Mouse (Mus musculus) 3T3-L1 (cell line): ENCODE measurements around the gene Tada3.
A peak's percentile ranks its signal among the peaks of the same experiment; 100 is the strongest.

Experiments
- DNase-seq: peaks from one replicate; pipeline ENCODE4 v3.0.0-alpha.2; 2015; ENCODE audit warnings: low read depth, low spot score

Tada3 gene

DNA sequence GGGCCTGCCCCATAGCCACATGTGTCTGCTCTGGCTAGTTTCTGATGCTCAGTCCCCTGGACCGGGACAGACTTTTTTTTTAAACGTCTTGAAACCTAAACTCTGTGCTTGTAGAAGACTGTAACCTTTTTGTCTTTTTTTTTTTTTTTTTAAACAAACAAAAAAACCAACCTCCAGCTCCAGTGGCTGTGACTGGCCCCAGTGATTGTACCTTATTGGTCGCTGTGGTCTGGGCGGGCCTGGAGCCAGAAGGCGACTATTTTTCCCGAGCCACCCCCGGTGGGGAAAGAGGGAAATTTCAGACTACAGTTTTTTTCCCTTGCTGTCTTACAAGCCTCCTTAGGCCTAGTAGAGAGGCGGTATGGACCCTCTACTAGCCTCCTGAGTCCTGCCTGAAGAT is 11.3 kb upstream of the Tada3 start, which contains the start of gene Ttll3:
Ttll3 (plus strand) TSS at position 301 of the 400 bp plus-strand sequence.
- peak; percentile 60 for DNase-seq

DNA sequence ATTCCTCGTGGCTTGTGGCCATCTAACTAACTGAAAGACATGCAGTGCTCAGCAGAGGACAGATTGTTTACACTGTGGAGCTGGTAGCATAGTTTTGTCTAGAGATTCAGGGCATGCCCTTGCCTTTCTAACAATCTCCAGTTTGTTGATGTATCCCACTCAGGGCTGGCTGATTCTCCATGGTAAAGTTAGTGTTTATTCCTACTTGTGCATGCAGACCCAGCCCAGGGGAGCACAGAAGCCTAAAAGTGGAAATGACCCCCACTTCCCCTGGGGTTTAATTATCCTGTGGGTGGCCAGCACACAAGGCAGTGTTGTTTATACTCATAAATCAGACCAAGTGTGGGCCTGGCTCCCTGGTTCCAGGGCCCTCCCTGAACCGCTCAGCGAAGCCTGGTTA is 8.3 kb upstream of the Tada3 start:
- no peak for DNase-seq

DNA sequence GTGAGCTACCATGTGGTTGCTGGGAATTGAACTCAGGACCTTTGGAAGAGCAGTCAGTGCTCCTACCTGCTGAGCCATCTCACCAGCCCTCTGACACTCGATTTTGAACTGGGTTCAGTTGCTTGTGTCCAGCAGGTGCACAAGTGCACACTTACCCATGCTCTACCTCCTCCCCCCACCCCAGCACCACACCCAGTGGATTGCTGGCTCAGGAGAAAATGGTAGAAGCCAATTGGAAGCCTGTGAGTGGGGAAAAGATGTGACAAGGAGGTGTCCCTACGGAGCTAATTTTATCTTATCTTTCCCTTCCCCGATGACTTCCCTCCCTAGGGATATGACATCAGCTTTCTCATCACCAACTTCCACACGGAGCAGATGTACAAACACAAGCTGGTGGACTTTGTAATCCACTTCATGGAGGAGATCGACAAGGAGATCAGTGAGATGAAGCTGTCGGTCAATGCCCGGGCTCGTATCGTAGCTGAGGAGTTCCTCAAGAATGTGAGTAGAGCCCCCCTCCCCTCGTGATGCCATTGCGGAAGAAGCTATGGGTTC is 7.6 kb upstream of the Tada3 start:
- DNase-seq = no peak

DNA sequence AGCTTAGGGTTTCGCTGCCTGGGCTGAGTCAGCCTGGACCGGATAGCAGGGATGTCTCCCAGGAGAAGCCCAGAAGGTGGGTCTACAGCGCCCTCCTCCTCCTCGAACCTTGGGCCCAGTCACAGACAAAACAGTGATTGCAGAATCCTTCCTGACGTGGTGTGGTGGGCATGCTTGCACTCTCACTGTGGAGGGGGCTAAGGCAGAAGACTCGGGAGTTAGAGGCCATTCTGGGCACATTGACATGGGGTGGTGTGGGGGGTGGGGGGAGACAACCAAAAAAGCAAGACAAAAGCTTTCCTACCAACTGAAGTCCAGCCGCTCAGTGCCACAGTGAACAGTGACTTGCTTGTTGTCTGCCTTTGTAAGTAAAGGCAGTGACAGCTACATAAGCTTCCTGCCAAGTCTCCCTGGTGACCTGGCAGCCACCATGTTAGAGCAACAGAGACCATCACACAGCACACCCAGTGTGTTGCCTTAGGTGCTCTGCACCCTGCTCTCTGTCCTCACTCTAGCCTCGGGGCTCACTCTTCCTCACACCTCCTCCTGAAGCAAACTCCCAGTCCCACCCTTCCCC is 6.8 kb upstream of the Tada3 start:
- DNase-seq = no peak

DNA sequence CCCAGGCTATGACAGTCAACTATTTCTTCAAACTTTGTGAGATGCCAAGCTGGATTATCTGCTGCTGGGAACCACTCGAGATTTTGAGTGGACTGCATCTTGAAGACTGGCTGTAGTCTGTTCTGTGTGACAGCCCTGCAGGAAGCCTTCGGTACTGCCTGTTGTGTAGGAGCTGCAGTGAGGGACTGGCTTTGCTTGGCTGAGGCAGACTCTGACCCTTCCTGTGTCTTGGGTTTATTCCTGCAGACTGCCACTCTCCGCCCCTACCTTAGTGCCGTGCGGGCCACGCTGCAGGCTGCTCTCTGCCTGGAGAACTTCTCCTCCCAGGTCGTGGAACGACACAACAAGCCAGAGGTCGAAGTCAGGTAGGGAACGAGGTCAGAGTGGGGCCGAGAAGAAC is 2.8 kb upstream of the Tada3 start:
- peak; percentile 61 for DNase-seq

DNA sequence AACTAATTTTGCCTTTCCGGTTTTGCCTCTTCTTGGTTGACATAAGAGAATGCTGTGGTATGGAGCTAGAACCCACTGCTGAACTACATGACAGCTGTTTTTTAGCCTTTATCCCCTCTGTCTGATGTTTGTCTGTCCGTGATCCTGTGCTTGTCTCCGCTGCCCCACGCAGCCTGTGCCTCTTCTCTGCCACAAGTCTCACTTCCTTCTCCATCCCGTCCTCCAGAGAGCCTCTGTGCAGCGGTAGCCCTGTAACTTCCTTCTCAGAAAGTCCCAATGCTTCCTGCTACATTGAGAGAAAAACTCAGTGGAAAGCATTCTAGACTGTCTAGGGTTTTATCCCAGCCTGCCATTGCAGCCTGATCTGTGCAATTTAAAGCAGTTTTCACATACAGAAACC is 1.6 kb upstream of the Tada3 start:
- DNase-seq = no peak

DNA sequence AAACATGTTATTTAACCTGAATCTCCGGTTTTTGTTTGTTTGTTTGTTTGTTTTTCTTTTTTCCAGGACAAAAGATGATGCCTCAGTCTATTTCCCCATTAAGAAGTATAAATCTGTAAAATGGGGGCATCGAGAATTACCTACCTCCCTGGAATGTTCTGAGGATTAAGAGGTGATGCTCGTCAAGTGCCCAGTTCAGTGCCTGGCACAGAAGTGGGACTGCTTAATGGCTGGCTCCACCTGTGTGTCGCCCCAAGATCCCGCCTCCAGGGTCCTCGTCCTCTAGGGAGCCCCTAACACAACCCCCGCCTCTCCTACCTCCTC is 549 bp downstream of the Tada3 start:
- DNase-seq = no peak

DNA sequence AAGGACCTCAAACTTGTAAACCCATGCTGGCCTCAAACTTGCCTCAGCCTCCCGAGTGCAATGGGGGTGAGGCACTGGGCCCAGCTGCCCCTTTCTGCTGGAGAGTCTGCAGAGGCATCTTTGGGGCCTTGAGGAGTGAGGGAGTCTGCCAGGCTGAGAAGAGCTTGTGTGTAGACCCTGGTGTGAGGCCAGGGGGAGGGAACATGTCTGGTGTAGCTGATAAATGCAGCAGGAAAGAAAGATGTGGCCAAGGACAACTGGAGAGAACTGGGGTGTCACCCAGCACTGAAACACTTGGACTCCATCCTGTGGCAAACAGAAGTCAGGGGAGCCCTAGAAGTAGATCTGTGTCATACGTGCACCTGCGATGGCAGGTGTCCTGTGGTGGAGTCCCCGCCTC is 4.2 kb downstream of the Tada3 start:
- no peak for DNase-seq

DNA sequence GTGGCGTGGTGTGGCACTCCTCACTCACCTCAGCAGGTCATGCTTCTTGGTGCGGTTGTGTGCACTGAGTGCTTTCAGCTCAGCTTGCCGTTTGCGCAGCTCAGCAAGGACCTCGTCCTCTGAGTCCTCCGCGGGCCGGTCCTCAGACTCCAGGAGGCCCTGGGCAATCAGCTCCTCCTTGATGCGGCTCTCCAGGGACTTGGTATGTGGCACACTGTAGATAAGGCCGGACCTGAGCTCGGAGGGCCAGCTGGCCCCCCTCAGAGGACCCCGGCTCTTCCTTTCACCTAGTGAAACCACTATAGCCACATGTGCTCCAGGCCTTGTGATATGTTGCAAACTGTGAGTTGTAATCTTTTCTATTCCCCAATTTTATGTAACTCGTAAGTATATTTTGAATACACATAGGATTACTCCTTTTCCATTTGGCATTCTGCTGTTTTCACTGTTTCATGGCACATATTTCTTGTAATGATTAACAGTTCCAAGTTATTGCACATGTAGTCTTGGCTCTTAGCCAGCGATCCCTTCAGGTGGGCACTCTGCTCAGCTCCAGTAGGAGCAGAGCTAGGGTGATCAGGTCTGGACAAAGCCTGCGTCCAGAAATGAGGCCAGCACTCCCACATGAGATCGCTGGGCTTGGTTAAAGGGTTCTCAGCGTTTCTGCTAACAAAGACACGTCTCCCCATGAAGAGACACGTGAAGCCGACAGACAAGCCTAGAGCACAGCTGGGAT is 7.3 kb downstream of the Tada3 start:
- DNase-seq = no peak

DNA sequence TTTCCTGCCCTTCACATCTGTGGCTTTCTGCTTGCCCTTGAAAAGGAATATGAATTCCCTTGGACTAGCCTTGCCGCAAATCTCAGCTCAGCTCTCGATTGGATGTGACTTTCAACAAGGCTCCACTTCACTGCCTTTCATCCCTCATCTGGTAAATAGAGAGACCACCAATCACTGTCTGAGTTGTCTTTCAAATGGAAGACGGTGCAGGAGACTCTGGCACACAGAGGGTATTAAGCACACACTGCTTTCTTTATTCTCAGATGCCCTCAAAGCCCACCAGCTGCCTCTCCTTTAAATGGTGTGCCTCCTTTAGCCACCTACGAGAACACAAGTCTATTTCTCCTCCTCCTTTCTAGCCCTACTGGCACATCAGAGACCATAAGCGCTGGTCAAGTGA is 9.1 kb downstream of the Tada3 start:
- no peak for DNase-seq

DNA sequence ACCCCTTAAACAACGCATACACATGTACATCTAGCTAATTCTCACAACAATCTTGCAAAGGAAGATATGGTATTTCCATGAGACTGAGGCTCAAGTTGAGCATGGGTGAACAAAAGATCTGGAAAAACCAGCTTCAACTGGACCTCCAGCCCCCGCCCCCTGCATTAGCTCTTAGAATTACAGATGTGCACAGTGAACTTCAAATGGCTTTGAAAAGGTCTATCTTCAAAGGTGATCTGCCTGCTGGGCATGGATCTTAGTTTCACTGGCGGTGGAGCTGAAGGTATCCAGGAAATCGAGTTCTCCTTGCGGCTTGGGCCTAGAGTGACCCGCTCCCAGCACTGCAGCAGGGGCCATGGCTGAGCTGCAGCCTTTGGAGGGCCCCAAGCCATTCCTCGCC is 9.6 kb downstream of the Tada3 start:
- no peak for DNase-seq

DNA sequence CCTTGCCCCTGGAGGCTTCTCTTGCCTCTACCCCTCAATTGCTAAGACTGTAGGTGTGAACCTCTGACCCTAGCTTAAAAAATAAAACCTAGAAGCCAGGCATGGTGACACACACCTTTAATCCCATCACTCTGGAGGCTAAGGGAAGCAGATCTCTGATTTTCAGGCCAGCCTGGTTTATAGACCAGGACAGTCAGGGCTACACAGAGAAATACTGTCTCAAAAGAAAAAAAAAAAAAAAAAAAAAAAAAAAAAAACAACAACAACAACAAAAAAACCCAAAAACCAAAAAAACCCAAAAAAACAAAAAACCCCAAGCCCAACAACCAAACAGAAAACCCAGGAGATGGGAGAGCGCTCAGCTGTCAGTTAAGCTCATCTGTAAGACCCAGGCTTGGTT is 10.1 kb downstream of the Tada3 start:
- DNase-seq = no peak

DNA sequence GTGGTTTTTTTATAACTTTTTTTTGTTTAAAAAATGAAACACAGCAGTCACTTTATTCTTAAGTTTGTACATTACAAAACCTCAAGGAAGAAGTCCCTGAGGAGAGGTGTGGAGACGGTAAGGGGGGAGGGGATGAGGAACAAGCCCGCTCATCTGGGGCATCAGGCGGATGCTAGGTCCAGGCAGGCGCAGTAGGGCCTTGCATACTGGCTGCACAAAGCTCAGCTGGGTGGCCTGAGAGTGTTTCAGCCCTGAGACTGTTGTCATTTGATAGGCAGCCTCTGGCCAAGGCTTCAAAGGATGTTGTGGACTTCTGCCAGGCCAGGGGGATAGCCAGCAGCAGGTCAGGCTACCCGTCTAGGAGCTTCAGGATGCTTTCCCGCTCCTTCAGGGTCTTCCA is 11.0 kb downstream of the Tada3 start:
- no peak for DNase-seq

DNA sequence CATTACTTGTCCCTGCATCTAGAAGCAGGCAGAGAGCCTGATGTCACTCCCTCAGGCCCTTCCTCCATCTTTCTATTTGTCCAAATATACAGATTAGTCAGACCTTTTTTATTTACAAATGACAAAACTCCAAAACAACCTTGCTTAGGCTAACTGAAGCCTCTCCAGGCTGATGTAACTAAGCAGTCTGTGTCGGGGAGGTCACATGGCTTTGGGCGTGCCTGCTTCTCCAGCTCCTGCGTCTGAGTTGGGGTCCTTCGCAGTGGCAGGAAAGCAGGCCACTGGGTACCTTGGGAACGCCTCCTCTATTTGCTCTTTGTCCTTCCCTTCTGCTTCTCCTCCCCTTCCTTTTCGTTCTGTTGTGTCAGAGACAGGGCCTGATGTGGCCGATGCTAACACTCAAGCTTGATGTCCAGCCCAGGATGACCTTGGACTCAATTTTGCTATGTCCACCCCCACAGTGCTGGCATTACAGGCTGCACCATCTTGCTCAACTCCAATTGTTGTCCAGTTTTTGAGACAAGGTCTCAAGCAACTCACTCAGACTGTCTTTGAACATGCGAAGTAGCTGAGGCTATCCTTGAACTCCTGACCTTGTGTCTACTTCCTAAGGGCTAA is 13.1 kb downstream of the Tada3 start:
- DNase-seq = peak; percentile 47

DNA sequence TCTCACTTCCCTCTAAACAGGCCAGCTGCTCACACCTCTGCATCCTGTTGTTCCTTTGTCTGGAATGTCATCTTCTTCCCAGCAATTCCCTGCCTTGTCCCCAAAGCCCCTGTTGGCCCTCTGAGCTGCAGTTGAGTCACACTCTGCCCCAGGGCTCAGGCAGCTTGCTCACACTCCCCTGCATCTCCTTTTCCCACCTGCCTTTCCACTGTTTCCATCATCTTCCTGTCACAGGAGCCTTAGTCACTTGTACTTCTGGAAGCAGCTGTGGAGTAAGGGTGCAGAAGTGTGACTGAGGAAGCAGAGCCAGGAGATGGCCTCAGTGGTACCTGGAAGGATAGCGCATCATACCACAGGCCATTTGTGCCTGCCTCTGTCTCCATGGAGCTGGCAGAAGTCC is 15.4 kb downstream of the Tada3 start:
- DNase-seq = peak; percentile 82

DNA sequence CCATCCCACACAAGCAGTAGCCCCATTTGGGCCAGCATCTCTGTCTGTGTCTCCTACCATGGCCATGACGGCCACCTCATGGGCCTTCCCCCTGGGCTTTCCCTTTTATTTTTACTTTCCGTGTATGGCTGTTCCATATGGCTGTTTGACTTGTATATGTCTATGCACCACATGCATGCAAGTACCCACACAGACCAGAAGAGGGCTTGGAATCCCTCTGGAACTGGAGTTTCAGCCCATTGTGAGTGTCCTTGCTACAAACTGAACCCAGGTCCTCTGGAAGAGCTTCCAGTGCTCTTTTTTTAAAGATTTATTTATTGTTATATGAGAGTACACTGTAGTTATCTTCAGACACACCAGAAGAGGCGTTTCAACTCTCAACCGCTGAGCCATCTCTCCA is 16.2 kb downstream of the Tada3 start:
- DNase-seq = peak; percentile 52

DNA sequence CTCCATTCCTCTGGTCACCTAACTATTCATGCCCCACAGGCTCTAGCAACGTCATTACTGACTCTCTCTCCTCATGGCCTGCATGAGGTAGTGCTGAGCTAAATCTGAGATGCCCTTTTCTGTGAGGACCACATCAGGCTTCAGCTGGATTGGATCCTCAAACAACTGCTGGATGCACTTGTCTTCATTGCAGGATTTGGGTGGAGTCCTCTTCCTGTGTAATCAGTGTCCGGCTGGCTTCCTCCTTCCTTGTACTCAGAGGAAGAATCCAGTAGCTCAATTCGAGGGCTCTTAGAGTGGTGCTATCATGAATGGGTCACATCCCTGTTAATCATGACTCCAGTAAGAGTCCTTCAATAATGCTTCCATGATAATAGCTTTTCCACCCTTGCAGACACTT is 24.0 kb downstream of the Tada3 start:
- DNase-seq = no peak

DNA sequence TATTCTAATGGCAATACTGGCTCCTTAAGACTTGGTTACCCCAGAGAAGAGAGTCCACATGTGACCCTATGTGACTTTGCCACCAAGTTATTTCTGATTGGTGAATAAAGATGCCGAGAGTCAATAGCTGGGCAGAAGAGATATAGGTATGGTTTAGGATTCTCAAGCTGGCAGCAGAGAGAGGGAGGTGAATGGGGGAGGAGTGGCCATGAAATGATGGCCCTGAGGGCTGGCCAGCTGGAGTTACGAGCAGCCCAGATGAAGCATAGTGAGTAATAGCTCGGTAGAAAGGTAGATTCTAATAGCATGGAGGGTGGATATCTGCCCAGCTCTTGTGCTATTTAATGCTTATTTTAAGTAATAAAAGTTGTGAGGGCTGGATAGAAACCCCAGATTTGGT is 24.9 kb downstream of the Tada3 start:
- no peak for DNase-seq

DNA sequence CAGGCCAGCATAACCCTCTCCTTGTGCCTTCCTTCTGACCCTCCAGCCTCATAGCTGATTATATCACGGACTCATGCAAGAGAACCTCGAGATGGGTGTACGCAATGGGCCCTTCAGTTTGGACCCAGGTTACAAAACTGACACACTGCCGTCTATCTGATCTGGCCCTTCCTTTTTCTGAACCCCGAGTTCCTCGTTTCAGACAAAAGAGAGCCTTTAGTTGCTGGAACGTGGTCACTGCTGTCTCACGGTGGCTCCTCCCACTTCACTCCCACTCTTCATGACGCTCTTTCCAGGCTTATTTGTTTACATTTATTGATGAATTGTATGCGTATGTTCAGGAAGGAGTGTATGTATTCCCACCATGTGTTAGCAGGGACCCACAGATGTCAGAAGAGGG is 26.0 kb downstream of the Tada3 start:
- DNase-seq = no peak

DNA sequence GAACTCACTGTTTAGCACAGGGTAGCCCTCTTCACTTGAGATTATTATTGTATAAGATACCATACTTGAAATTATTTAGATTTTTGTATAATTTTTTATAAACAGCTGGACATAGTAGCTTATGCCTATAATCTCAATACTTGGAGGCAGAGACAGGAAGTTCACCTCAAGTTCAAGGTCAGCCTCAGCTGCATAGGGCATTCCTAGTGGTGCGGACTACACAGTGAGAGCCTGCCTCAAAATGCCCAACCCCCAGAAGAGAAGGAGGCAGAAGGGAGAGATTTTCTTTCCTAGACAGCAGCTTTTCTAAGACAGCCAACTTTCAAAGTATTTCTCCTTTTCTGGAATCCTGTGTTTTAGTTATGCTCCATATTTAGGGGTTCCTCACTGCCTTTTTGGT is 26.5 kb downstream of the Tada3 start:
- DNase-seq = no peak

DNA sequence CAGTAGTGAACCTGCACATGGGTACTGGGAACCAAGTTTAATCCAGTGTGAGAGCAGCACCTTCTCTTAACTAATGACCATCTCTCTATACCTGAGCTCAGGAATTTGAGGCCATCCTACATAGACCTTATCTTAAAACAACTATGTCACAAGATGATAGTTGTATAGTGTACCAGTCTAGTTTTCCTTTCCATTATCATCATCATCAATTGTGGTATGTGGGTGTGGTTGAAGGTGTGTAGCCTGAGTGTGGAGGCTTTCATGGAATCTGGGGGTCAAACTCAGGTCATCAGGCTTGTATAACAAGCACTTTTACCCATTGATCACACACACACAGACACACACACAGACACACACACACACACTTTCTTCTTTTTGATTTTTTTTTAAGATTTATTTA is 27.1 kb downstream of the Tada3 start:
- DNase-seq = no peak

DNA sequence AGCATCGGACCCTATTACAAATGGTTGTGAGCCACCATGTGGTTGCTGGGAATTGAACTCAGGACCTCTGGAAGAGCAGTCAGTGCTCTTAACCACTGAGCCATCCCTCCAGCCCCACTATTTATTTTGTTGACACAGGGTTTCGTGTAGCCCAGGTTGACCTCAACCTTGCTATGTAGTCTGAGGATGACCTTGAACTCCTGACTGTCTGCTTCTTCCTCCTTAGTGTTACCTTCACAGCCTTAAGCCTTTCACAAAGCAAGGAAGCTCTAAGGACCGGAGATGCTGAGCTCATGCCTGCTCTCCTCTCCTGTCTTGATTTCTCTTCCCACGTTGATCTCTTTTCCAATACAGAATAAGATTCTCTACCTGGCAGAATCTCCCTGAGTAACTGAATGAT is 30.8 kb downstream of the Tada3 start:
- DNase-seq = no peak

DNA sequence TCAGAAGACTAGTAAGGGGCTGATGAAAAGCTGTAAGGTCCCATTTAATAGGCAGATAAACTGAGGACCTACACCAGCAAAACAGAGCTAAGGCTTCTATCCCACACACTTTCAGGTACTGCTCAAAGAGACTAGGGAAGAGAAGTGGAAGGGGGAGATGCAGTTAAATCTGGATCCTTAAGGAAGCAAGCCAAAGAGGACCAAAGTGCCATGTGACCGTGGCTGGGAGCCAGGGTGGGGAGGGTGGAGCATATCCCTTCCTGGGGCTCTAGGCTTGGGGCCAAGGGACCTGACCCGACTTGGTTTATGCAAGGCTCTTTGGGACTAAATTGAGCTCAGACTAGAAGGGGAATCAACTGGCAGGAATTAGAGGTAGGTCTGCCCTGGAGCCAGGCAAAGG is 33.4 kb downstream of the Tada3 start:
- DNase-seq = peak; percentile 68
